Mouse (Mus musculus): ENCODE results near the gene Pik3r2. TPM values are rescaled to one million over a fixed set of nuclear protein-coding genes. Genes with fewer than 3 reads are reported as not detected.

Pik3r2 gene
- polyA plus RNA-seq, 1 experiment from 2014 or later = 13.9 TPM

DNA sequence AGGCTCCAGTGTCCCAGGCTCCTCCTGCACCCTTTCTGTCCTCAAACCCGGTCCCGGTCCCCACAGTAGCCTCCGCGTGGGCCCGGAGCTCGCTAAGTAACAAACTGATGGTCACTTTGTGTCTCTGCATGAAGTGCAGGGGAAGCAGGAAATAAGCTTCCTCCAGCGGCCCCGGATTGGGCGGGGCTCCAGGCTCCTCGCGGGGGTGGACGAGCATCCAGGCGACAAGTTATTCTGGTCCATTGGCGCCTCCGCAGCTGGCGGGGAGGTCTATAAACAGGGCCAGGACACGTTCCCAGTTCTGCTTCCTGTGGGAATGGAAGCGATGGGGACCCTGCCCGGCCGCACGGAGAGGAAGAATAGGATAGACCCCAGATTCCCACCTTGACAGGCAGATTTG lies 23.4 kb downstream of the Pik3r2 start:
- Histone ChIP-seq H3K27me3 (ENCODE audit: control insufficient read depth, insufficient read depth, low read depth, low read length) (no peaks in the 10 kb centered on the region), H3K9me3 (replicated peaks; ENCODE audit: control insufficient read depth, low read length) (no peaks in the 10 kb centered on the region), H3K4me1 (ENCODE audit: control insufficient read depth, low read depth, low read length) (peaks cover 22% of the 10 kb centered on the region), H3K27ac (ENCODE audit: low read length) (peak overlapping the region; percentile 69), H3K9ac (ENCODE audit: low read depth, low read length) (peak overlapping the region; percentile 20; the same call in 1 of the 2 replicates), H3K36me3 (ENCODE audit: control insufficient read depth, insufficient read depth) (no peaks in the 10 kb centered on the region; the same call in 1 of the 2 replicates), H3K4me3 (ENCODE audit: low read depth, low read length) (peak overlapping the region; percentile 14; the same call in 1 of the 2 replicates), H3K4me2 (ENCODE audit: low read depth, low read length) (peak overlapping the region; percentile 36)
- WGBS (ENCODE audit: insufficient replicate concordance) = 7% methylated on average over 21 of the region's 21 CpGs
- ATAC-seq (ENCODE audit: low read depth) = no peak

GRCm38 (mm10) chr8:70752000-70752764 lies 24.3 kb downstream of the Pik3r2 start:
- H3K9ac ChIP-seq (ENCODE audit: low read depth, low read length) = no peak overlapping the region; the same call in 1 of the 2 replicates
- peaks cover 22% of the 10 kb centered on the region for H3K4me1 ChIP-seq (ENCODE audit: control insufficient read depth, low read depth, low read length)
- no peak for ATAC-seq (ENCODE audit: low read depth)
- WGBS (ENCODE audit: insufficient replicate concordance) = 21% methylated on average over 11 of the region's 11 CpGs
- H3K27ac ChIP-seq (ENCODE audit: low read length) = peak overlapping the region; percentile 69
- H3K4me3 ChIP-seq (ENCODE audit: low read depth, low read length) = no peak overlapping the region
- no peak overlapping the region for H3K4me2 ChIP-seq (ENCODE audit: low read depth, low read length)
- H3K27me3 ChIP-seq (ENCODE audit: control insufficient read depth, insufficient read depth, low read depth, low read length) = peaks cover 4% of the 10 kb centered on the region
- no peaks in the 10 kb centered on the region; the same call in 1 of the 2 replicates for H3K36me3 ChIP-seq (ENCODE audit: control insufficient read depth, insufficient read depth)
- H3K9me3 ChIP-seq (replicated peaks; ENCODE audit: control insufficient read depth, low read length) = no peaks in the 10 kb centered on the region

- Histone ChIP-seq H3K27me3 (ENCODE audit: control insufficient read depth, insufficient read depth, low read depth, low read length) (peaks cover 22% of the 10 kb centered on the region), H3K4me2 (ENCODE audit: low read depth, low read length) (no peak overlapping the region), H3K27ac (ENCODE audit: low read length) (no peak overlapping the region), H3K4me3 (ENCODE audit: low read depth, low read length) (no peak overlapping the region), H3K9ac (ENCODE audit: low read depth, low read length) (no peak overlapping the region), H3K9me3 (replicated peaks; ENCODE audit: control insufficient read depth, low read length) (no peaks in the 10 kb centered on the region), H3K4me1 (ENCODE audit: control insufficient read depth, low read depth, low read length) (peaks cover 18% of the 10 kb centered on the region), H3K36me3 (ENCODE audit: control insufficient read depth, insufficient read depth) (no peaks in the 10 kb centered on the region)
- 67% methylated on average over 13 of the region's 13 CpGs for WGBS (ENCODE audit: insufficient replicate concordance)
- ATAC-seq (ENCODE audit: low read depth) = no peak
Observed at GRCm38 (mm10) chr8:70750128-70750680, 26.3 kb downstream of the Pik3r2 start.

DNA sequence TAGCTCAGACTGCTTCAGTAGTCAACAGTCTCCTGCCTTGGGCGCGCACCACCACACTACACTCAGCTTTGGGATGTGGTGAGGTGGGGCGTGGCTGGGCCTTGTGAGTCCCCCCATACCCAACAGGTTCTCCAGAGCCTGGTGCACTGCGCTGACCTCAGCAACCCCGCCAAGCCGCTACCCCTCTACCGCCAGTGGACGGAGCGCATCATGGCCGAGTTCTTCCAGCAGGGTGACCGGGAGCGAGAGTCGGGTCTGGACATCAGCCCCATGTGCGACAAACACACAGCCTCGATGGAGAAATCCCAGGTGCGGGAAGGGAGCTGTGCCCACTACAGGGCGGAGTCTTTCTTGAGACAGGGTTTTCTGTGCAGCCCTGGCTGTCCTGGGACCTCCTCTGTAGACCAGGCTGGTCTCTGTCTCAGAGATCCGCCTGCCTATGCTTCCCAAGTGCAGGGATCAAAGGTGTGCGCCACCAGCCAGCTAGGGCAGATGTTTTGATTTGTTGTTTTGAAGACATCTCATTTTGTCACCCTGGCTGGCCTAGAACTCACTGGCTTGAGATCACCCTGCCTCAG lies 27.3 kb downstream of the Pik3r2 start:
- no peak overlapping the region for H3K4me2 ChIP-seq (ENCODE audit: low read depth, low read length)
- H3K36me3 ChIP-seq (ENCODE audit: control insufficient read depth, insufficient read depth) = no peaks in the 10 kb centered on the region
- no peak overlapping the region for H3K4me3 ChIP-seq (ENCODE audit: low read depth, low read length)
- H3K4me1 ChIP-seq (ENCODE audit: control insufficient read depth, low read depth, low read length) = peaks cover 16% of the 10 kb centered on the region
- no peak overlapping the region for H3K27ac ChIP-seq (ENCODE audit: low read length)
- WGBS (ENCODE audit: insufficient replicate concordance) = 62% methylated on average over 19 of the region's 19 CpGs
- peaks cover 32% of the 10 kb centered on the region for H3K27me3 ChIP-seq (ENCODE audit: control insufficient read depth, insufficient read depth, low read depth, low read length)
- no peak for ATAC-seq (ENCODE audit: low read depth)
- H3K9ac ChIP-seq (ENCODE audit: low read depth, low read length) = no peak overlapping the region
- H3K9me3 ChIP-seq (replicated peaks; ENCODE audit: control insufficient read depth, low read length) = no peaks in the 10 kb centered on the region

DNA sequence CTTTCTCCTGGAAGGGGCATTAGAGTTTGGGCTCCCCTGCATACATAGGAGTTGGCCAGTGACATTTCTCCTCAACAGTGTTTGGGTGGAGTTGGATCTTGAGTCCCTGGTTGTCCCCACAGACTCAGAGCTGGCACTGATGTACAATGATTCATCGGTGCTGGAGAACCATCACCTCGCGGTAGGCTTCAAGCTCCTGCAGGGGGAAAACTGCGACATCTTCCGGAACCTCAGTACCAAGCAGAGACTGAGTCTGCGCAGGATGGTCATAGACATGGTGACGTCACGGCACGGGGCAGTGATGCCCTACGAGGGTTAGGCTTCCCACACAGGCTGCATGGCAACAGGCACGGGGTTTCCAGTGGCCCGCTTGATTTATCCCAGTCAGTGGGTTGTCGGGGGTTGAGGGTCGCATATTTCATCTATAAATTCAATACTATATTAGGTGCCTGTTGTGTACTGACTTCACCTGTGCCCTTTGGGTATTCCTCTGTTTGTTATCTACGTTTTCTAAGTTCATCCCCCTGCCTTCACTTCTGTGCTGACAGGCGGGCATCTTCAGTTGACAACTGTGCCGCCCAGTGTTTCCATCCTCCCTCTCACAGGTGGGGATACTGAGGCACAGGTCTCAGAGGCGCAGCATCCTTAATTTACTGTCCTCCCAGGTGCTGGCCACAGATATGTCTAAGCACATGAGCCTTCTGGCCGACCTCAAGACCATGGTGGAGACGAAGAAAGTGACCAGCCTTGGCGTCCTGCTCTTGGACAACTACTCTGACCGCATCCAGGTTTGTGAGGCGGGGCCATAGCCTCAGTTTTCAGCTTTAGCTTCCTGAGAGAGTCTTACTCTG lies 28.0 kb downstream of the Pik3r2 start:
- Histone ChIP-seq H3K4me1 (ENCODE audit: control insufficient read depth, low read depth, low read length) (peaks cover 11% of the 10 kb centered on the region), H3K27me3 (ENCODE audit: control insufficient read depth, insufficient read depth, low read depth, low read length) (peaks cover 39% of the 10 kb centered on the region), H3K4me2 (ENCODE audit: low read depth, low read length) (no peak overlapping the region), H3K9me3 (replicated peaks; ENCODE audit: control insufficient read depth, low read length) (no peaks in the 10 kb centered on the region), H3K9ac (ENCODE audit: low read depth, low read length) (no peak overlapping the region), H3K36me3 (ENCODE audit: control insufficient read depth, insufficient read depth) (no peaks in the 10 kb centered on the region), H3K4me3 (ENCODE audit: low read depth, low read length) (no peak overlapping the region), H3K27ac (ENCODE audit: low read length) (no peak overlapping the region)
- 68% methylated on average over 23 of the region's 23 CpGs for WGBS (ENCODE audit: insufficient replicate concordance)
- ATAC-seq (ENCODE audit: low read depth) = no peak

DNA sequence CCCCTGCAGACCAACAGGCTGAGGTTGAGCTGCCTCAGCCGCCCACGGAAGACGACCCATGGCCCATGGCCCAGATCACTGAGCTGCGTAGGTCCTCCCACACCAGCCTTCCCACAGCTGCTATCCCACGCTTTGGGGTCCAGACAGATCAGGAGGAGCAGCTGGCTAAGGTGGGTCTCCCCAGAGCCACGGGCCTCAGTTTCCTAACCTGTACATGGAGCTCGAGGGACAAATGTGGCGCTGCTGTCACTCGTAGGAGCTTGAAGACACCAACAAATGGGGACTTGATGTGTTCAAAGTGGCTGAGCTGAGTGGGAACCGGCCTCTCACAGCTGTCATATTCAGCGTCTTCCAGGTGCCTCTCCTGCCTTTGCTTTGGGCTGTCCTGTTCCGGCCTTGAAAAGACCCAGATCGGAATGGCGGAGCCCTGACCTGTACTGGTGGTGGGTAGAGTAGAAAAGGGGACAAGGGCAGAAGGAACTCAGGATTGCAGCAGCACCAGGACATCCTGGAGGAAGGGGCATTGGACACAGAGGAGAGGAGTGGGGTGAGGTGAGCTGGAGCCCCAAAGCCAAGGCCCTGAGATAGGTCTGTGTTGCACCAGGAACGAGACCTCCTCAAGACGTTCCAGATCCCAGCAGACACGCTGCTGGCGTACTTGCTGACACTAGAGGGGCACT lies 29.2 kb downstream of the Pik3r2 start:
- H3K4me1 ChIP-seq (ENCODE audit: control insufficient read depth, low read depth, low read length) = peaks cover 5% of the 10 kb centered on the region; the same call in 1 of the 2 replicates
- WGBS (ENCODE audit: insufficient replicate concordance) = 70% methylated on average over 18 of the region's 18 CpGs
- no peak for ATAC-seq (ENCODE audit: low read depth)
- no peak overlapping the region for H3K27ac ChIP-seq (ENCODE audit: low read length)
- peaks cover 51% of the 10 kb centered on the region for H3K27me3 ChIP-seq (ENCODE audit: control insufficient read depth, insufficient read depth, low read depth, low read length)
- no peak overlapping the region for H3K4me2 ChIP-seq (ENCODE audit: low read depth, low read length)
- no peak overlapping the region for H3K4me3 ChIP-seq (ENCODE audit: low read depth, low read length)
- no peaks in the 10 kb centered on the region for H3K36me3 ChIP-seq (ENCODE audit: control insufficient read depth, insufficient read depth)
- no peak overlapping the region for H3K9ac ChIP-seq (ENCODE audit: low read depth, low read length)
- no peaks in the 10 kb centered on the region for H3K9me3 ChIP-seq (replicated peaks; ENCODE audit: control insufficient read depth, low read length)

DNA sequence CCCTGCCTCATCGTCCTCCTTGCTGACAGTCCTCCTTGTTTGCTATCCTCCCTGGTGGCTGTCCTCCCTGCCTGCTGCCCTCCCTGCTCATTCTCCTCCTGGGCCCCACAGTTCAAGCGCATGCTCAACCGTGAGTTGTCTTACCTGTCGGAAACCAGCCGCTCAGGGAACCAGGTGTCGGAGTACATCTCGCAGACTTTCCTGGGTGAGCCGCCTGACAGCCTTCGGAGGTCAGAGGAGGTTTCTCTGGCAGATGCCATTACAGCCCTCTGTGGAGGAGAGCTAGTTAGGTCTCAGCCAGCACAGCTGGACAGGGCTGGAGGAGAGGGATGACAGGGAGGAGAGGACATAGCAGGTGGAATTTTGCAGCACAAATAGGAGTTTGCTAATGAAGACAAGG lies 29.8 kb downstream of the Pik3r2 start:
- H3K27me3 ChIP-seq (ENCODE audit: control insufficient read depth, insufficient read depth, low read depth, low read length) = peaks cover 56% of the 10 kb centered on the region
- H3K36me3 ChIP-seq (ENCODE audit: control insufficient read depth, insufficient read depth) = no peaks in the 10 kb centered on the region
- H3K4me2 ChIP-seq (ENCODE audit: low read depth, low read length) = no peak overlapping the region
- no peak overlapping the region for H3K9ac ChIP-seq (ENCODE audit: low read depth, low read length)
- no peak for ATAC-seq (ENCODE audit: low read depth)
- no peak overlapping the region for H3K4me3 ChIP-seq (ENCODE audit: low read depth, low read length)
- WGBS (ENCODE audit: insufficient replicate concordance) = 64% methylated on average over 9 of the region's 9 CpGs
- H3K4me1 ChIP-seq (ENCODE audit: control insufficient read depth, low read depth, low read length) = peaks cover 5% of the 10 kb centered on the region; the same call in 1 of the 2 replicates
- H3K27ac ChIP-seq (ENCODE audit: low read length) = no peak overlapping the region
- H3K9me3 ChIP-seq (replicated peaks; ENCODE audit: control insufficient read depth, low read length) = no peaks in the 10 kb centered on the region

GRCm38 (mm10) chr8:70745691-70746220 lies 30.8 kb downstream of the Pik3r2 start:
- ATAC-seq (ENCODE audit: low read depth) = no peak
- H3K9ac ChIP-seq (ENCODE audit: low read depth, low read length) = no peak overlapping the region
- H3K4me2 ChIP-seq (ENCODE audit: low read depth, low read length) = no peak overlapping the region
- peaks cover 62% of the 10 kb centered on the region for H3K27me3 ChIP-seq (ENCODE audit: control insufficient read depth, insufficient read depth, low read depth, low read length)
- H3K9me3 ChIP-seq (replicated peaks; ENCODE audit: control insufficient read depth, low read length) = no peaks in the 10 kb centered on the region
- H3K4me3 ChIP-seq (ENCODE audit: low read depth, low read length) = no peak overlapping the region
- peaks cover 5% of the 10 kb centered on the region; the same call in 1 of the 2 replicates for H3K4me1 ChIP-seq (ENCODE audit: control insufficient read depth, low read depth, low read length)
- H3K27ac ChIP-seq (ENCODE audit: low read length) = no peak overlapping the region
- 43% methylated on average over 19 of the region's 19 CpGs for WGBS (ENCODE audit: insufficient replicate concordance)
- no peaks in the 10 kb centered on the region for H3K36me3 ChIP-seq (ENCODE audit: control insufficient read depth, insufficient read depth)

Data from liver, embryonic 16.5 days (tissue).